Mouse (Mus musculus) fibroblast of lung, adult 2 months (primary cell): ENCODE measurements around the gene Primpol.

Experiments used
- DNase-seq: peaks from one replicate; pipeline ENCODE4 v3.0.0-alpha.2; 2011; ENCODE audit warnings: low read depth

The Primpol gene

DNA sequence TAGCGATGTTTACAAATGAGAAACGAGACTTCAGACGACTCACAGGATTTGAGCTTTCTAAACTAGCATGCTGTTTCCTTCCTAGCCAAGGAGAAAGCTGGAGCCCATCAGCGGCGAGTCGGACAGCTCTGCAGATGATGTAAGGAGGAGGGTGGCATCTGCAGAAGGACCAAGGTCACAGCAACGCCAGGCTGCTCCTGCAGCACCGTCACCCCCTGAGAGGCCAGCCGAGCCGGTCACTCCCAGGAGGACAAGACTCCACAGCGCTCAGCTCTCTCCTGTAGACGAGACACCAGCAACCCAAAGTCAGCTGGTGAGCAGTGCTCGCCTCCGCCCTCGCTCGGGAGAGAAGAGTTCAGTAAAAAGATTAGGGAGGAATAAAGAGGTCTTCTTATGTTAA, 54.7 kb downstream of the Primpol start:
- no peak for DNase-seq

DNA sequence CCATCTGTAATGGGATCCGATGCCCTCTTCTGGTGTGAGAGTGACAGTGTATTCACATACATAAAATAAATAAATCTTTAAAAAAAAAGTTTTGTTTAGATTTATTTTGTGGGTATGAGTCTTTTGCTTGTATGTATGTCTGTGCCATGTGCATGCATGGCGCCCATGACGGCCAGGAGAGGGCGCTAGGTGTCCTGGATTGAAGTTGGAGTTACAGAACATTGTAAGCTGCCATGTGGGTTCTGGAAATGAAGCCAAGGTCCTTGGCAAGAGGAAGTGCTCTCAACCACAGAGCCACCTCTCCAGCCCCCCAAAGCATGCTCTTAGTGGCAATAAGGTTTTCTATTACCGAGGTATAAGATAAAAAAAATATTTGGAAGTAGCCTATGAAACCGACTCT, 57.6 kb downstream of the Primpol start:
- no peak for DNase-seq

DNA sequence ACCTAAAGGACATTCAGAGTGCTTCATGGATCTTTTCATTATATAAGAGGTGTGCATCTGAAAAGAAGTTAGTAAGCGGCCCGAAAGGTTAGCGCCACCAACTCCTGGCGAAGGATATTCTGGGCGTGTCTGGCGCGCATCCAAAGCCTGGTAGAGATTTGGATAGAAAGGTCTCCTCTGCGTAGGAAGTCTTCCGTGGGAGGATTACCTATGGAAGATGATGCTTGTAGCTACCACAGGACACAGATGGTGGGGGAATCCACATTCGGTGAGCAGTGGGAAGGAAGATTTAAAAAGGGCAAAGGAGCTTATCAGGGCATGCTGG, 64.6 kb downstream of the Primpol start:
- no peak for DNase-seq

DNA sequence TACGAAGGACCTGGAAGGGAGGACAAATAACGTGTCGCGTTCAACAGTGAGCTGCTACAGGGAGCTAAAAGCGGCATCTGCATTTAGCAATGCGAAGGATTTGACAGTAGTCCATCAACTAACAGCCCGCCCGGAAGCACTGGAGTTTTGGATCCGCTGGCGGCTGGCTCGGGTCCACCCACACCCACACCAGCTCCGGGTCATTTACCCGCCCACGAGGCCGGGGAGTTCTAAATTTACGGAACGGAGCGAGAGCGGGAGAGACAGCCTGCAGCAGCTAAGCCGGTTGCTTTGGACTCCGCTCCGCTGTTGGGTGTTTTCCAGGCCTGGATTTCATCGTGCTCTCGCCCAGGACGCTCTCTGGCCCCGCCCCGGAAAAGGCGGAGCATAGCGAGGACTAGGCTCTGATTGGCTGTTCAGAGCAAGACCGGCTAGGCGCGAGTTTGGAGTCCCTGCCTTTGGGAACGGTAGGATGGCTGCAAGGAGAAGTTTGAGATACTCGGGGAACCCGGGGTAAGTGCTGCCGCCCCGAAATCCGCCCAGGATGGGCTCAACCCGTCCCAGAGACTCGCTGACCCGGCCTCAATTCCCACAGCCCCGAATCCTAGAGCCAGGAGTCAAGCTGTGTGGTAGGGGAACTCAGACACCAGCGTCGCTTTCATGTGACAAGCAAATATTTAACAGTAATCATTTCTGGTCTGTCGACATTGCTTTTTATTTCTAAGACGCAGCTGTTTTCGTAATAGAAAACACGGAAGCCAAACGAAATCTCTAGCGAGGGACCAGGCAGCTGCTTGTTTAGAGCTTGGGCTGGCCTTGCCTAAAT, 65.2 kb downstream of the Primpol start, which contains the start of gene Cenpu:
Gene Cenpu, plus strand, starts transcription at position 414 of the 826 bp plus-strand sequence.
- peak; percentile 99 for DNase-seq

DNA sequence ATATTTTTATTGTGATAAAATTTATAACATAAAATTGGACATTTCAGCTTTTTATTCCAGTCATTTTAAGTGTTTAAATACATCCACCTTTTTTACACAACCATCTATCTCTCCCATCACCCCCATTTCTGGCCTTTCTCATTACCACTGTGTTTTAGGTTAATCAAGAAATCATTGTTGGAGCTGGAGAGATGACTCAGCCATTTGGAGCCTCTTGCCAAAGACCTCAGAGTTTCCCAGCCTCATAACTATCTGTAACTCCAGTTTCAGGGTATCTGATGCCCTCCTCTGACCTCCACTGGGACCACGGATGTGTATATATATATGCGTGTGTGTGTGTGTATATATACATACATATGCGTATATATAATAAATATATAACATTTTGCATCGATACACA, 66.0 kb downstream of the Primpol start:
- DNase-seq, result peak; percentile 40

DNA sequence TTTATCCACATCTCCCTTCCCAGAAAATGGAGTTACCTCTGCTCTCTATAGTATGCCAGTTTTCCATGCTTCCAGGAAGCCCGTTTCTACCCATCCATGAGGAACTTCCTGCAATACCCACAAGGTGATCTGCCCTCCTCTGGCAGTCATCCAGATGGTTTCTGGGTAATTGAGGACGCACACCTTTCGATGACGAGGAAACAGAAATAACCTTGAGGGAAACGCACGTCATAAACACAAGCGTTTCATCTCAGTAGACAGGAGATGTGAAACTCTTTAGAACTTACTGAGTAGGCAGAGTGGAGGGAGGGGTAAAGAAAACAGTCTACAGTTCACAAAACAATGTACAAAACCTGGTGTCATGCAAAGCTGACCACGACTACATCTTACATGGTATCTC, 67.0 kb downstream of the Primpol start:
- no peak for DNase-seq

DNA sequence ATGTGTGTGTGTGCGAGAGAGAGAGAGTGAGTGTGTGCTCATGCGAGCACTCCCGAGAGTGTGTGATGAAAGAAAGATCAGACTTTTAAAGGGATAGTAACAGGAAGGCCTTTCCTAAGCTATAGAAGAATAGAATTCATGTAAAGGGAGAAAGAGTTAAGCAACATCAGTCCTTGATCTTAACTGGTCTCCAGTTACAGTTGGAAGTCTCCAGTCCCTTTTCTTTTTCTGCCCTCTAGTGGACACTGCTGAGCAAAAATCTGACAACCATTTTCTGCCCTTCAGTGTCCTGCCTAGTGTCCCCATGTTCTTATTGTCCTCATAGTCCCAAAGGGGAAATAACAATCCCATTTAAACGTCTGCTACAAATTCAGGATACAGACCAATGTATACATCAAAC, 69.8 kb downstream of the Primpol start:
- peak; percentile 45 for DNase-seq

DNA sequence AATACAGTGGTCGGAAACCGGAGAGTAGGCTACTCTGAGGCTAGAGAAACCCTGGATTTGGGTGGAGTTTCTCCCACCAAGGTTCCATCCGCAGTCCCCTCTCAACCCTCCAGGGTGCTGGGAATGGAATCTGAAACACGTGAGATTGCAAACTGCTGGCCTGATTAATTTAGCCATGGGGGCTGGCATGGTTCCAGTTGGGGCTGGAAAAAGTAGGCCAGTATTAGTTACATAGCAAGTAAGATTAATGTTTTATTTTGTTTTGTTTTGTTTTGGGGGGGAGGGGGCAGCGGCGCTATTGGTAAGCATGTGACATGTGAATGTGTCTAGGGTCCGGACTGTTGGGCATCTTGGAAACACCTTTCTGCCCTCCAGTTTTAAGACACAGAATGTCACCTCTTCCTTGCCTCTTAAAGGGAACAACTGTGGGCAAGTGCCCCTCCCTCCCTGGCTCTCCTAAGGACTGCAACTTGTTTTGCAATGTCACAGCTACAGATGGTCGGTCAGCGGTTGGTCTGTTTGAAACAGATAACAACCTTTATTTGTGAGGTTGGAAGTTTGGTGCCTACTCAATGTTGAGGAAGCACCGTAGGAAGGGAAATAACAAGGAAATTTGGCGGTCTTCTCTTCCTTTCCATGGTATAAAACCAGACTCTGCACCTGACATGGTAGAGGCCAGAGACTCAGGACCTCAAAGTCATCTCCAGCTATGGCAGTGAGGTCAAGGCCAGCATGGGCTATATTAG, 70.4 kb downstream of the Primpol start:
- no peak for DNase-seq

DNA sequence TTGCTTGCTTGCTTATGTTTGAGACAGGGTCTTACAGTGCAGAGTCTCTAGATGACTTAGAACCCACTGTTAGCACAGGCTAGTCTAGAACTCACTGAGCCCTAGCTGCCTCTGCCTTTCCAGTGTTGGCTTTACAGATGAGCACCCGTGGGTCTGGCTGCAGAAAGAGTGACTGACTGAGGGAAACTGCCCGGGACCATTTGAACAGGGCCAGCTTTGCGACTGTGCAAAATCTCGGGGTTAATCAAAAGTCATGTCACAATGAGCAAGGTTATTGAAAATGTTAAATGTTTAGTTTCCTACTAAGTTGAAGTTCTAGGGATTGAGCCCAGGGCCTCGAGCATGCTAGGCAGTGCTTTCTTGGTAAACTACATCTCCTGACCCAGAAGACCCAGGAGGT, 71.2 kb downstream of the Primpol start:
- DNase-seq, result no peak

DNA sequence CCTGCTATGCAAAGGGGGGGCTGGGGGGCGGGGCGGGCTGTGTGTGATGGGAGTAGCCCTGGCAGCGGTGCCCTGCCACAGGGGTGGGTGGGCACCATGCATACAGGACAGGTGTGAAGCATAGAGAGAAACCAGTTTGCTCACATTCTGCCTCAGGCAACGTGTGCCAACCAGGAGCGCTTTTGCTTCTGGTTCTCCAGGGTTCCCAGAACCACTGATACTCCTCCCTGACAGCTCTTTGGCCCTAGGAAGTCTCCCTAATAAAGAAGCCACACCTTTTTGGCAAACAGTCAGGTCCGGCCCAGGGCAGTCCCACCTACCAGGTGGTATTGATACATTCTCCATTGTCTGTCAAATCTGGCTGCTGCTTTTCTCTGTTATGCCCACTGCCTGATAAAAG, 73.3 kb downstream of the Primpol start:
- no peak for DNase-seq

DNA sequence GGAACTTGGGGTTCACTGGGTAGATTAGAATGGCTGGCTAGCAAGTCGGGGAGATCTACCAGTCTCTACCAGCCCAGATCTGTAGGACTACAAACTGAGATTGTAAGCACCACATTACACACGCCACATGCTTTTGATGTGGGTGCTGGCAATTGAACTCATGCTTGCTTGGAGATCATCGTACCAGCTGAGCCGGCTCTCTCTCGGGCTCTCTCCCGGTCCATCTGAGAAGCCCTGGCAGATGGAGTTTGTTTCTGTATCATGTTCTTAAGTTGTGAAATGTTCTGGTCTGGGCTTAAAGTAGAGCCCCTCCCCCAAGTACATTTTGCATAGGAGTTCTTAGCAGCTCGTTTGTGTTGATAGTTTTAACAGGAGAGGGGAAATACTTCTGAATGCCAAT, 73.8 kb downstream of the Primpol start:
- no peak for DNase-seq

DNA sequence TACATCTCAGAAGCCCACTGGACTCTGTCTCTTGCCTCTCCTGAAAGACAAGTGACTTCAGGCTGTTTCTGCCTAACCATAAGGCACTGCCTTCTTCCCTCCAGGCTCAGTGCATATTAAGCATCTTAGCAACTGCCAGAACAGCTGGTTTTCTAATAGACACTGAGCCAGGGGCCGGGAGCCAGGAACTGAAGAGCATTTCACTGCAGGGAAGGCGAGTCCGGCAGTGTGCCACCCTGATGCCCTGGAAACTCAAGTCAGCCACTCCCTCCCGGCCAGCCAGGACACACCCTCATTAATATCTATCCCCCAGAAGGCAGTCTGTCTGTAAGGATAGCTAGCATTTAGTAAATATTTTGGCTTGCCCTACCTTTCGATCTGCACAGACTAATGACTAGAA, 77.3 kb downstream of the Primpol start:
- no peak for DNase-seq

DNA sequence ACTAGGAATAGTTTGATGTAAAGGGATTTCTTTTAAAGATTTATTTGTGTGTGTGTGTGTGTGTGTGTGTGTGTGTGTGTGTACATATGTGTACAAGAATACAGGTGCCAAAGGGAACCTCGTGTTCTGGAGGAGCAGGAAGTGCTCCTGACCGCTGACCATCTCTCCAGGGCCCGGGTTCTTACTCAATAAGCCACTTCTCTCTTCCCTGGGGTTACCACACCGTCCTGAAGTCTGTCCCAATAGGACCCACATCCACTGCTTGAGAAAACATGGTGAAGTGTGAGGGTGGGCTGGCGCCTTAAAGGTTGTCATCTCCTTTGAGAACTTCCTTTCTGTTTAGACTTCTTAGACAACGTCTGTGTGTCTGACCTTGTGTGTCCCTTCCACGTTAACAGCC, 83.1 kb downstream of the Primpol start:
- no peak for DNase-seq

DNA sequence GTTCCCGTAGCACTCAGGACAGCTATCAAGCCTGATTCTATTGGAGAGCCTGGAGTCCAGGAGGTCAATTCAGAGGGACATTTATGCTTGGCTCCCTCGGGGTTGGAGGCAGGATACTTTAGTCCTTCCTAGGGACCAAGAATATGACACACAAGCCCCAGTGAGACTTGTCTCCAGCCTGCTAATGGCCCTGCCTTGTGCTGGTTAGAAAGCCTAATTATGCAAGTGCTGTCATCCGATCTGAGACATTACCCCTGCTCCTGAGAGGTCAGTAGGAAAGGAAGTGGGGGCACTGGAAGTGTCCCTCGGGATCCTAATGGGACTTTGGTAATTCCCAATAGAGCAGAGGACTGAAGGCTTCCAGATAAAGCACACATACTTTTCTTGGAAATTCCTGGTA, 86.5 kb downstream of the Primpol start:
- no peak for DNase-seq

DNA sequence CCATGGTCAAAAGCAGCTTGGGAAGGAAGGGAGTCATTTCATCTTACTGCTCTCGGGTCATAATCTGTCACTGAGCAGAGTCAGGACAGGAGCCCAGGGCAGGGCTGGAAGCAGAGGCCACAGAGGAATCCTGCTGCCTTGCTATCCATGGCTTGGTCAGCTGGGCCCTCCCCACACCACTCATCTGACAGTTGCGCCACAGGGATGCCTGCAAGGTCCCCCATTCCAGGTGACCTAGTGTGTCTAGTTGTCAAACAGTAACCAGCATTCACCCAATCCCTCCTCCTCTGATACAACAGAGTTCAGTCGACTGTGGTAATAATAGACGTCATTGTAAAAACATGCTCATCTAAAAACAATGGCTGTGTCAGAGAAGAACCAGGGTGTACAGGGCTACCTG, 87.5 kb downstream of the Primpol start:
- DNase-seq, result no peak

DNA sequence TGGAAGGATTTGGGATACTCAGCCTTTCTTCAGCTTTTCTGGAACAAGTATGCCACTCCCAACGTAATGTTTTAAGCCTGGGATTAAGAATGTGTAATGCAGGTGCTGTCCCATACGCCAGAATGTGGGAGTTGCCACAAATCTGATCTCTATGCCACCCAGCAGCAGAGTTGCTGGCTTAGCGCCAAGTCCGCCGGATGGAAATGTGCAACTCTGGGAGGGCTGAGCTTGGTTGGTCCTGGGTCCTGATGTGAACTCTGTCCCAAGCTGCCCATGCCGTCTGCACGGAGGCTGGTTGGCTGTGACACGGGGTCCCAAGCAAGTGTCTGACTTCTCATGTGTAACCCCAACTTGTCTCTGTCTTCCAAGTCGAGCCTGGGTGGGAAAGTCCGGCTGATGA, 90.2 kb downstream of the Primpol start:
- DNase-seq, result no peak

DNA sequence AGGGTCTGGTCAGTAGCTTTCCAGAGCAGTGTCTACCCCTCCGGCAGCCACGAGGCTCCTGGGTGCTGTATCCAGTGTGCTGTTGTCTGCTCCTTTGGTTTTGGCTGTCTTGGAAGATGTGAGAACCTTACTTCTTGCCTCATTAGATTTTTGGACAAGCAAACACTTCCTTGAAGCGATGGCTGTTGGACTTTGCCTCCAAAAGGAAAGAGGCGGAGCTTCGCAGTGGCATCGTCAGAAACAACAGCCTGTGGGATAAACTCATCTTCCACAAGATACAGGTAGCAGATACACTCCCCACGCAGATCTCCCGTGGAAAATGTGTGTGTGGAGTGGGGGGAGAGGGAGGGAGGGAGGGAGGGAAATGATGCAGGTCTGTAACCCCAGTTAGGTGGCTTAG, 90.9 kb downstream of the Primpol start:
- DNase-seq, result no peak
